Mouse (Mus musculus): ENCODE data around the gene Galnt2. TPM values are rescaled to one million over a fixed set of nuclear protein-coding genes. Genes with fewer than 3 reads are reported as not detected.

Gene Galnt2
- polyA plus RNA-seq, 1 experiment from 2014 or later = 93.8 TPM

DNA sequence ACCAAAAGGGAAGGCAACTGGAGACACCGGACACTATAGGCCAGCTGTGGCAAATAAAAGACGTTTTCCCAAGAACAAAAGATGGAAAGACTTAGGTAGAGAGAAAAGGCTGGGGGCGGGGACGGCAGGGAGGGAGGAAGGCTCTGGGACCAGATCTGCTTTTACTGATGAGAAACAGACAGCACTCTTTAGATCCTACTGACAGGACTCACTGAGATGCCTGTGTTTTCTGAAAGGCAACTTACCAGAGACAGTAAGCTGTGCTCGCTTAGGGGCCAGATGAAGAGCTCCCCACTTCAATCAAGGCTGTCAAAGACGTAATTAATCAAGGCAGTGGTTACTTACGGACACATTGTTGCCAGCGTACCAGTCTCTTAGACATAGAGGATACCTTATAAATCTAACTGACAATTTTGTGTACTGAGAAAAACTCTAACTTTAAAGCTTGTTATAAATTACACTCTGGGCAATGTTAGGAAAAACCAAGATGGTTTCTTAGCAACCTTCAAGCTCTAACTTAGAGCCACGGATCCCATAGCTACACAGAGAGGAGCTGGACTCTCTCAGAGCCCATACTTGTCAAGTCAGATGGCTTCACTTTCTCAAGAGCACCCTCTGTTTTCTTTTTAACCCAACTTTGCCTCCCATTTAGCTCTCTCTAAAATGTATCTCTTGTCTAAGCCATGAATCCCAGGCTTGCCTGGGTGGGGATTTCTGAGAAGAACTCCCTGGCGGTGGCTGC is 161.3 kb downstream of the Galnt2 start:
- no peaks in the 10 kb centered on the region for H3K27me3 ChIP-seq (replicated peaks)
- 46% methylated on average over 10 of the region's 10 CpGs for WGBS
- no peak overlapping the region for H3K4me3 ChIP-seq
- no peak for ATAC-seq (ENCODE audit: low FRiP score, low read depth)
- H3K4me2 ChIP-seq (replicated peaks) = no peak overlapping the region
- H3K36me3 ChIP-seq = no peaks in the 10 kb centered on the region
- no peak overlapping the region for H3K9ac ChIP-seq
- no peaks in the 10 kb centered on the region for H3K9me3 ChIP-seq
- H3K27ac ChIP-seq = no peak overlapping the region
- H3K4me1 ChIP-seq = no peaks in the 10 kb centered on the region

DNA sequence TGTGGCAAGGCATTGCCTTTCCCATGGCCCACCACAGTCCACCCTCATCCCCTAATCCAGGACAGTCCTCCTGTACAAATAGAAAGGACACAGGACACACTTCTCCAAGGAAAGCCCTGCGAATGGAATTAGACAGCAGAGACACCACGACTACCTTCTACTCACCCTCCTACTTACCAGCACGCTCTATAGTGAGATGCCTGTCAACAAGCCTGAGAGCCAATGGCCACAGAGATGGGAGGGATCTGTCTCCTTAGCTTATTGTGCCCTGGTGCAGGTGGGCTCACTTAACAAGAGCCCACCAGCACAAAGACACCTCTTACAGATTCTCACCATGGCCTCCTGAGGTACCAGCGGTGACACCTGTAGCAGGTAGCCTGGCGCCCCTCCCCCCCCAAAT is 161.8 kb downstream of the Galnt2 start:
- ATAC-seq (ENCODE audit: low FRiP score, low read depth) = no peak

DNA sequence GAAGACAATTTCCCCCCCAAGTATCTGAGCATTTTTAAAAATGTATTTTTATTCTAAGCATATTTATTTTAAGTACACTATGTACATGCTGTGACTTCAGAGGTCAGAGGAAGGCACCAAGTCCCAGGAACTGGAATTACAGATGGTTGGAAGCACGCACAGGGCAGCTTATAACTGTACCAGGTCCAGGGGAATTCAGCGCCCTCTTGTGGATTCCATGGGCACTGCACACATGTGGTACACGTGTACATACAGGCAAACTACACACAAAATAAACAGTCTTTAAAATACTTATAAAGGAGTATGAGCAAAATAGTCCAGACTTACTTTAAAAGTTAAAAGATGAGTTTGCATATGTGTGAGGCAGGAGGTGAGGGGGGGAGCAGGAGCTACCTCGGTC is 162.7 kb downstream of the Galnt2 start:
- no peak overlapping the region for H3K27ac ChIP-seq
- H3K4me1 ChIP-seq = no peaks in the 10 kb centered on the region
- H3K9me3 ChIP-seq = no peaks in the 10 kb centered on the region
- no peak for ATAC-seq (ENCODE audit: low FRiP score, low read depth)
- H3K4me3 ChIP-seq = no peak overlapping the region
- 85% methylated on average over 4 of the region's 4 CpGs for WGBS
- H3K9ac ChIP-seq = no peak overlapping the region
- no peaks in the 10 kb centered on the region for H3K36me3 ChIP-seq
- H3K4me2 ChIP-seq (replicated peaks) = no peak overlapping the region
- H3K27me3 ChIP-seq (replicated peaks) = no peaks in the 10 kb centered on the region

More for the DNA sequence above, 161.8 kb downstream of the Galnt2 start:
- Histone ChIP-seq H3K27me3 (replicated peaks) (no peaks in the 10 kb centered on the region), H3K9ac (no peak overlapping the region), H3K4me1 (no peaks in the 10 kb centered on the region), H3K36me3 (no peaks in the 10 kb centered on the region), H3K27ac (no peak overlapping the region), H3K9me3 (no peaks in the 10 kb centered on the region), H3K4me3 (no peak overlapping the region), H3K4me2 (replicated peaks) (no peak overlapping the region)
- WGBS = 88% methylated on average over 5 of the region's 5 CpGs

DNA sequence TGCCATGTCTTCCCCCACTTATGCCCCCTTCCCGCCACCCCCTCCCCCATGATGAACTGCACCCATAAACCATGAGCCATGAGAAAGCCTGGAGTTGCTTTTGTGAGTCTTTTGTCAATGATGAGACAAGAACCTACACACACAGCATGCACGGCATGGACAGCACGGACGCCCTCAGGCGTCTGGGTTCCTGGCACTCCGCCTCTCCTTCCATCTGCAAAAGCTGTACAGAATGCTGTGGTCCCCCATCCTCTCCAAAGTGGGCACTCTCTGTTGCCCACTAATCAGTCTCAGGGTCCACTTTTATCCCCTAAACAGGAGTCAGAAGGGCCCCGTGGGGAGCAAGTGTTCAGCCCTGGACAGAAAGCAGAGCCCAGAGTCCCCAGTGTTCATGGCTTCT is 163.8 kb downstream of the Galnt2 start:
- Histone ChIP-seq H3K27me3 (replicated peaks) (no peaks in the 10 kb centered on the region), H3K4me3 (no peak overlapping the region), H3K9me3 (no peaks in the 10 kb centered on the region), H3K4me1 (no peaks in the 10 kb centered on the region), H3K4me2 (replicated peaks) (no peak overlapping the region), H3K9ac (no peak overlapping the region), H3K36me3 (no peaks in the 10 kb centered on the region), H3K27ac (no peak overlapping the region)
- ATAC-seq (ENCODE audit: low FRiP score, low read depth) = no peak
- WGBS = 82% methylated on average over 7 of the region's 7 CpGs

Other genes starting within 250 kb of the Galnt2 start
- gene Abcb10, start 248.3 kb upstream of the Galnt2 start, polyA plus RNA-seq (2016; fragmentation: Nextera tagmentation; extraction: Ambion mirVana) = 19.5 and 19.9 TPM in 2 replicates
- 34.6 and 35.1 TPM in 2 replicates for gene Taf5l, start 210.0 kb upstream of the Galnt2 start, polyA plus RNA-seq (2016; fragmentation: Nextera tagmentation; extraction: Ambion mirVana)
- 5.0 and 5.5 TPM in 2 replicates for gene Urb2, start 209.9 kb upstream of the Galnt2 start, polyA plus RNA-seq (2016; fragmentation: Nextera tagmentation; extraction: Ambion mirVana)
- gene Pgbd5, start 208.3 kb downstream of the Galnt2 start, polyA plus RNA-seq (2016; fragmentation: Nextera tagmentation; extraction: Ambion mirVana) = 8.0 and 8.5 TPM in 2 replicates